Mouse (Mus musculus): Measurements from ENCODE around the gene Hsd17b13. TPM values are rescaled to one million over a fixed set of nuclear protein-coding genes. Genes with fewer than 3 reads are reported as not detected.
"Not testable (repeated sequence)": the region's sequence is repeated elsewhere in the genome, so short reads cannot be mapped to it uniquely, and the experiment has no call there.

The Hsd17b13 gene
- polyA plus RNA-seq, 1 experiment: not detected

GRCm38 (mm10) chr5:103936906-103937589 lies 40.2 kb downstream of the Hsd17b13 start:
- WGBS: 54% methylated on average over 14 of the region's 14 CpGs
- H3K4me3 ChIP-seq (ENCODE audit: insufficient read depth, low read depth, low read length): no peak overlapping the region
- H3K27ac ChIP-seq (ENCODE audit: insufficient read depth, low read depth, low read length): no peak overlapping the region
- no peak for TF ChIP-seq POLR2A (IDR thresholded peaks at IDR 0.05; ENCODE audit: insufficient read depth, low read depth, low read length)
- no peak for TF ChIP-seq CTCF (IDR thresholded peaks at IDR 0.05; ENCODE audit: insufficient read depth, low read depth, low read length)
- H3K4me1 ChIP-seq (ENCODE audit: control insufficient read depth, insufficient read depth, low read length): peaks cover 5% of the 10 kb centered on the region; the same call in 1 of the 2 replicates

GRCm38 (mm10) chr5:103931924-103932323 lies 45.3 kb downstream of the Hsd17b13 start:
- not testable (repeated sequence) for H3K4me3 ChIP-seq (ENCODE audit: insufficient read depth, low read depth, low read length); H3K4me1 ChIP-seq (ENCODE audit: control insufficient read depth, insufficient read depth, low read length); H3K27ac ChIP-seq (ENCODE audit: insufficient read depth, low read depth, low read length)

GRCm38 (mm10) chr5:103930511-103930910 lies 46.7 kb downstream of the Hsd17b13 start:
- WGBS: 79% methylated on average over 5 of the region's 5 CpGs
- H3K4me1 ChIP-seq (ENCODE audit: control insufficient read depth, insufficient read depth, low read length): peaks cover 3% of the 10 kb centered on the region; the same call in 1 of the 2 replicates
- H3K27ac ChIP-seq (ENCODE audit: insufficient read depth, low read depth, low read length): no peak overlapping the region
- H3K4me3 ChIP-seq (ENCODE audit: insufficient read depth, low read depth, low read length): no peak overlapping the region
- TF ChIP-seq POLR2A (IDR thresholded peaks at IDR 0.05; ENCODE audit: insufficient read depth, low read depth, low read length) (no peak), CTCF (IDR thresholded peaks at IDR 0.05; ENCODE audit: insufficient read depth, low read depth, low read length) (no peak)

- H3K4me1 ChIP-seq (ENCODE audit: control insufficient read depth, insufficient read depth, low read length): peaks cover 3% of the 10 kb centered on the region; the same call in 1 of the 2 replicates
- TF ChIP-seq POLR2A (IDR thresholded peaks at IDR 0.05; ENCODE audit: insufficient read depth, low read depth, low read length) (no peak), CTCF (IDR thresholded peaks at IDR 0.05; ENCODE audit: insufficient read depth, low read depth, low read length) (no peak)
- no peak overlapping the region for H3K4me3 ChIP-seq (ENCODE audit: insufficient read depth, low read depth, low read length)
- WGBS: 78% methylated on average over 7 of the region's 7 CpGs
- H3K27ac ChIP-seq (ENCODE audit: insufficient read depth, low read depth, low read length): no peak overlapping the region
Measured at GRCm38 (mm10) chr5:103928196-103928550, 49.0 kb downstream of the Hsd17b13 start.

- H3K27ac ChIP-seq (ENCODE audit: insufficient read depth, low read depth, low read length): no peak overlapping the region
- TF ChIP-seq CTCF (IDR thresholded peaks at IDR 0.05; ENCODE audit: insufficient read depth, low read depth, low read length) (no peak), POLR2A (IDR thresholded peaks at IDR 0.05; ENCODE audit: insufficient read depth, low read depth, low read length) (no peak)
- H3K4me3 ChIP-seq (ENCODE audit: insufficient read depth, low read depth, low read length): no peak overlapping the region
- 18% methylated on average over 27 of the region's 27 CpGs for WGBS
- peaks cover 3% of the 10 kb centered on the region; the same call in 1 of the 2 replicates for H3K4me1 ChIP-seq (ENCODE audit: control insufficient read depth, insufficient read depth, low read length)
Measured at GRCm38 (mm10) chr5:103927429-103928195, 49.6 kb downstream of the Hsd17b13 start.

- TF ChIP-seq POLR2A (IDR thresholded peaks at IDR 0.05; ENCODE audit: insufficient read depth, low read depth, low read length): no peak
- no peak for TF ChIP-seq CTCF (IDR thresholded peaks at IDR 0.05; ENCODE audit: insufficient read depth, low read depth, low read length)
- Histone ChIP-seq H3K4me1 (ENCODE audit: control insufficient read depth, insufficient read depth, low read length) (peaks cover 3% of the 10 kb centered on the region; the same call in 1 of the 2 replicates), H3K4me3 (ENCODE audit: insufficient read depth, low read depth, low read length) (no peak overlapping the region), H3K27ac (ENCODE audit: insufficient read depth, low read depth, low read length) (no peak overlapping the region)
- WGBS: 70% methylated on average over 12 of the region's 12 CpGs
Measured at GRCm38 (mm10) chr5:103926398-103926797, 50.8 kb downstream of the Hsd17b13 start.

- 80% methylated on average over 2 of the region's 2 CpGs for WGBS
- Histone ChIP-seq H3K4me3 (ENCODE audit: insufficient read depth, low read depth, low read length) (no peak overlapping the region), H3K4me1 (ENCODE audit: control insufficient read depth, insufficient read depth, low read length) (peaks cover 3% of the 10 kb centered on the region; the same call in 1 of the 2 replicates), H3K27ac (ENCODE audit: insufficient read depth, low read depth, low read length) (no peak overlapping the region)
- TF ChIP-seq POLR2A (IDR thresholded peaks at IDR 0.05; ENCODE audit: insufficient read depth, low read depth, low read length): no peak
- no peak for TF ChIP-seq CTCF (IDR thresholded peaks at IDR 0.05; ENCODE audit: insufficient read depth, low read depth, low read length)
Measured at GRCm38 (mm10) chr5:103923755-103924154, 53.5 kb downstream of the Hsd17b13 start.

- TF ChIP-seq POLR2A (IDR thresholded peaks at IDR 0.05; ENCODE audit: insufficient read depth, low read depth, low read length) (no peak), CTCF (IDR thresholded peaks at IDR 0.05; ENCODE audit: insufficient read depth, low read depth, low read length) (no peak)
- Histone ChIP-seq H3K27ac (ENCODE audit: insufficient read depth, low read depth, low read length) (no peak overlapping the region), H3K4me1 (ENCODE audit: control insufficient read depth, insufficient read depth, low read length) (peaks cover 3% of the 10 kb centered on the region; the same call in 1 of the 2 replicates), H3K4me3 (ENCODE audit: insufficient read depth, low read depth, low read length) (no peak overlapping the region)
- 96% methylated on average over 6 of the region's 6 CpGs for WGBS
Measured at GRCm38 (mm10) chr5:103923101-103923500, 54.1 kb downstream of the Hsd17b13 start.

- no peak for TF ChIP-seq CTCF (IDR thresholded peaks at IDR 0.05; ENCODE audit: insufficient read depth, low read depth, low read length)
- TF ChIP-seq POLR2A (IDR thresholded peaks at IDR 0.05; ENCODE audit: insufficient read depth, low read depth, low read length): no peak
- Histone ChIP-seq H3K27ac (ENCODE audit: insufficient read depth, low read depth, low read length) (no peak overlapping the region), H3K4me3 (ENCODE audit: insufficient read depth, low read depth, low read length) (no peak overlapping the region), H3K4me1 (ENCODE audit: control insufficient read depth, insufficient read depth, low read length) (peaks cover 2% of the 10 kb centered on the region; the same call in 1 of the 2 replicates)
- 51% methylated on average over 5 of the region's 5 CpGs for WGBS
Measured at GRCm38 (mm10) chr5:103922436-103922835, 54.8 kb downstream of the Hsd17b13 start.
